Mouse (Mus musculus) gastrocnemius, adult 8-10 months (tissue): ENCODE measurements at regions not wholly inside any gene's neighbourhood (a gene's known extent, or its start where the extent isn't known, plus 50 kb on each side); places are given as distances from the start of the nearest gene placed in this dataset.

Source experiments
- DNase-seq, 2 experiments: peaks; one replicate each; pipeline ENCODE4 v3.0.0; 2022; ENCODE audit warnings: low spot score in 2 of 2

GRCm38 (mm10) chr2:9589200-9589599, 291.9 kb upstream of the 4930412O13Rik start:
- DNase-seq, result no peak

GRCm38 (mm10) chr2:9592531-9592930, 288.5 kb upstream of the 4930412O13Rik start:
- DNase-seq, result no peak

- DNase-seq, result no peak
These were observed 287.1 kb upstream of the 4930412O13Rik start for GRCm38 (mm10) chr2:9593931-9594330.

- no peak for DNase-seq
These were observed 285.7 kb upstream of the 4930412O13Rik start for GRCm38 (mm10) chr2:9595236-9595850.

- no peak for DNase-seq
These were observed 284.9 kb upstream of the 4930412O13Rik start for GRCm38 (mm10) chr2:9596135-9596534.

- no peak for DNase-seq
These were observed 276.1 kb upstream of the 4930412O13Rik start for GRCm38 (mm10) chr2:9604984-9605383.

- DNase-seq, result no peak
These were observed 273.5 kb upstream of the 4930412O13Rik start for GRCm38 (mm10) chr2:9607547-9607946.

- DNase-seq, result no peak
These were observed 266.6 kb upstream of the 4930412O13Rik start for GRCm38 (mm10) chr2:9614415-9614814.

- DNase-seq, result no peak
These were observed 264.8 kb upstream of the 4930412O13Rik start for GRCm38 (mm10) chr2:9616292-9616691.

GRCm38 (mm10) chr2:9620303-9621244, 260.5 kb upstream of the 4930412O13Rik start:
- peak; percentile 14 to 31 for DNase-seq

GRCm38 (mm10) chr2:9623702-9624101, 257.4 kb upstream of the 4930412O13Rik start:
- DNase-seq, result no peak

GRCm38 (mm10) chr2:9628026-9628425, 253.0 kb upstream of the 4930412O13Rik start:
- no peak for DNase-seq

- peak in 1 of 2 experiments; percentile 7 for DNase-seq
These were observed 248.2 kb upstream of the 4930412O13Rik start for GRCm38 (mm10) chr2:9632719-9633446.

GRCm38 (mm10) chr2:9639262-9639661, 241.8 kb upstream of the 4930412O13Rik start:
- DNase-seq, result no peak

GRCm38 (mm10) chr2:9641629-9642028, 239.4 kb upstream of the 4930412O13Rik start:
- DNase-seq, result no peak

GRCm38 (mm10) chr2:9642411-9642810, 238.6 kb upstream of the 4930412O13Rik start:
- DNase-seq, result no peak

GRCm38 (mm10) chr2:9646466-9646865, 234.6 kb upstream of the 4930412O13Rik start:
- no peak for DNase-seq

GRCm38 (mm10) chr2:9646963-9647362, 234.1 kb upstream of the 4930412O13Rik start:
- no peak for DNase-seq

- DNase-seq, result no peak
These were observed 231.0 kb upstream of the 4930412O13Rik start for GRCm38 (mm10) chr2:9650082-9650481.

GRCm38 (mm10) chr2:9658880-9659279, 222.2 kb upstream of the 4930412O13Rik start:
- DNase-seq, result no peak

- no peak for DNase-seq
These were observed 211.4 kb upstream of the 4930412O13Rik start for GRCm38 (mm10) chr2:9669621-9670020.

- DNase-seq, result no peak
These were observed 199.3 kb upstream of the 4930412O13Rik start for GRCm38 (mm10) chr2:9681691-9682152.
